Mouse (Mus musculus) Patski (cell line): ENCODE results near the gene Hoxa1. TPM values are rescaled to one million over a fixed set of nuclear protein-coding genes. Genes with fewer than 3 reads are reported as not detected.

Source experiments
- ATAC-seq: fragments of 100-300 bp; one replicate; pipeline ENCODE4 v1.8.0; 2021
- CTCF ChIA-PET: fragments of 350-600 bp; sonication (Branson Sonifier 250); formaldehyde crosslinking; loops from one replicate; lab custom pipeline; 2022; ENCODE audit warnings: inconsistent platforms; lab: Charles Lee
- POLR2A ChIA-PET: fragments of 350-600 bp; sonication (Branson Sonifier 250); formaldehyde crosslinking; loops from one replicate; lab custom pipeline; 2022; ENCODE audit warnings: antibody characterized with exemption, inconsistent platforms; lab: Charles Lee
- DNase-seq: peaks from one replicate; pipeline ENCODE4 v3.0.0-alpha.2; 2011; ENCODE audit warnings: low read depth, low spot score
- H3K27me3 ChIP-seq: fragments of 371-371 bp; one replicate; pipeline ENCODE4 v1.5.1; 2021
- CTCF ChIP-seq: fragments of 100-300 bp; IDR thresholded peaks from one replicate; pipeline ENCODE4 v1.5.1; 2021
- in situ Hi-C: fragments of 300-500 bp; cut with MboI; formaldehyde crosslinking; loops from 3 replicates; pipeline ENCODE4 v1.11.1; 2018; ENCODE audit warnings: low pct_unique_long_range_greater_than_20kb, mixed read lengths
- polyA plus RNA-seq: library from polyadenylated mRNA; unstranded; gene quantifications from one replicate; pipeline ENCODE4 v1.2.3, GENCODE M21; 2021

Hoxa1 gene
- polyA plus RNA-seq, 1 experiment from 2014 or later: 3.6 TPM

DNA sequence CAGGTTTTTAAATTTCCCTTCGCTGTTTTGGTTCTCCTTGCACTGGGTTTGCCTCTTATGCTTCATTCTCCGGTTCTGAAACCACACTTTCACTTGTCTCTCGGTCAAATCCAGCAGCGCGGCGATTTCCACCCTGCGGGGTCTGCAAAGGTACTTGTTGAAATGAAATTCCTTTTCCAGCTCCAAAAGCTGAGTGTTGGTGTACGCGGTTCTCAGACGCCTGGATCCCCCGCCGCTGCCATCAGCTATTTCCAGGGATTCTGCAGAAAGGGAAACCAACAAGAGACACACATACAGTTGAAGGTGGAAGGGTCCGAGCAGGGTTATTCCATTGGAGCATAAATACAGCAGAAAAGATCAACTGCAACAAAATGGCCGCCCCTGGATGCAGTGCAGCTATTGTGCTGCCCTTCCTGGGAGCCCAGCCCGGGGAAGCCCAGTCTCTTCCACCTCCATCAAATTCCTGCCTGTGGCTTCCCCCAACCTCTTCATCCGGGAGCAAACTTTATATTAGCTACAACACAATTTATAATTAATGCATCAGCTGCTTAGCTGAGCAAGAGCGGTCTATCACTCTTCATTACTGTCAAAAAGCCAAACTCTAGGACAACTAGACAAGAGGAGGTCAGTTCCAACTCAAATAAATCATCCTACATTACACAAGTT lies 5.4 kb upstream of the Hoxa1 start:
- CTCF ChIA-PET: interaction anchor here (1.1 to 1.2 kb wide), 2 partner anchors 9 to 41 kb away, joined by 4 read pairs; partner anchors contain the start of gene Hoxa5

DNA sequence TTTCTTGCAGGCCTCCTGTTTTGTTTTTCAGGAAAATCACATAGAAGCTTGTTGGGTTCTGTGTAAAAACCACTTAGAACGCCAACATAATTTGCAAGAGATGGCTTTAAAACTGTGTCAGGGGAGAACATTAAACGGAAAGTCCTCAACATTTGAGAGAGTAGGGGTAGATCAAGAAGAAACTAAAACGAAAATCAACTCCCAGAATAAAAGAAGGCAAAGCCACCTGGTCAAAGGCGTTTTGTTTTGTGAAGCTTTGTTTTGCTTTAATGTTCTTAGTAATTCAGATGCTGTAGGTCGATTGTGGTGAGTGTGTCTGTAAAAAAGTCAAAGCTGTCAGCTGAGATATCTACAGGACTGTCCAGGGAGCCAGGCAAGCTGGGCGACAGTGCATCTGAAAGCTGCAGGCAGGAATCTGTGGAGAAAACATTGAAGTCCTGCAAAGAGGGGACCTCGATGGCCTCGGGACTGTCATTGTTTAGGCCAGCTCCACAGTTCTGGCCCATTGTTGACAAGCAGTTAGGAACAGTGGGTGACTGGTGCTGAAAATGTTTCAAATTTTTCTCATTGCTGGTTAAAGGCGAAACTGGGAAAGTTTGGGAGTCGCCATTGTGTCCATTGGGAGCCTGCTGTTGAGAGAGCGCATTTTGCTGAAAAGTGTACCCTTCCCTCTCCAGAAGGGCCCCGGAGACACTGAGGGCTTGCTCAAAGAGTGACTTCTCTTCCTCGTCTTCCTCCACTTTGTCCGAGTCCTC lies 4.7 kb upstream of the Hoxa1 start:
- no peak for TF ChIP-seq CTCF
- ChIA-PET POLR2A (interaction anchor here (0.5 to 2.3 kb wide), 6 partner anchors 9 to 662 kb away, joined by 3 to 16 read pairs (median 4); no protein-coding TSS in a partner anchor), CTCF (interaction anchor here (1.0 to 1.6 kb wide), 4 partner anchors 8 to 41 kb away, joined by 3 to 4 read pairs (median 4); partner anchors contain the start of gene Hoxa5)
- in situ Hi-C loops: no loop called here
- ATAC-seq (no peak), DNase-seq (no peak)
- H3K27me3 ChIP-seq: no peaks in the 10 kb centered on the region

More for the DNA sequence above, 5.4 kb upstream of the Hoxa1 start:
- no peaks in the 10 kb centered on the region for H3K27me3 ChIP-seq
- POLR2A ChIA-PET: interaction anchor here (1.3 kb wide), 2 partner anchors 19 to 21 kb away, joined by 3 read pairs; no protein-coding TSS in a partner anchor
- ATAC-seq (no peak), DNase-seq (no peak)
- in situ Hi-C loops: no loop called here
- no peak for TF ChIP-seq CTCF

- ChIA-PET CTCF (interaction anchor here (1.0 to 1.7 kb wide), 4 partner anchors 9 to 21 kb away, joined by 3 to 6 read pairs (median 4); no protein-coding TSS in a partner anchor), POLR2A (interaction anchor here (0.6 to 2.3 kb wide), 9 partner anchors 10 to 663 kb away, joined by 3 to 16 read pairs (median 3); no protein-coding TSS in a partner anchor)
- no peak for TF ChIP-seq CTCF
- H3K27me3 ChIP-seq: no peaks in the 10 kb centered on the region
- no peak for ATAC-seq
- in situ Hi-C loops: no loop called here
- DNase-seq: no peak
Measured at GRCm38 (mm10) chr6:52162093-52162380, 3.9 kb upstream of the Hoxa1 start.

DNA sequence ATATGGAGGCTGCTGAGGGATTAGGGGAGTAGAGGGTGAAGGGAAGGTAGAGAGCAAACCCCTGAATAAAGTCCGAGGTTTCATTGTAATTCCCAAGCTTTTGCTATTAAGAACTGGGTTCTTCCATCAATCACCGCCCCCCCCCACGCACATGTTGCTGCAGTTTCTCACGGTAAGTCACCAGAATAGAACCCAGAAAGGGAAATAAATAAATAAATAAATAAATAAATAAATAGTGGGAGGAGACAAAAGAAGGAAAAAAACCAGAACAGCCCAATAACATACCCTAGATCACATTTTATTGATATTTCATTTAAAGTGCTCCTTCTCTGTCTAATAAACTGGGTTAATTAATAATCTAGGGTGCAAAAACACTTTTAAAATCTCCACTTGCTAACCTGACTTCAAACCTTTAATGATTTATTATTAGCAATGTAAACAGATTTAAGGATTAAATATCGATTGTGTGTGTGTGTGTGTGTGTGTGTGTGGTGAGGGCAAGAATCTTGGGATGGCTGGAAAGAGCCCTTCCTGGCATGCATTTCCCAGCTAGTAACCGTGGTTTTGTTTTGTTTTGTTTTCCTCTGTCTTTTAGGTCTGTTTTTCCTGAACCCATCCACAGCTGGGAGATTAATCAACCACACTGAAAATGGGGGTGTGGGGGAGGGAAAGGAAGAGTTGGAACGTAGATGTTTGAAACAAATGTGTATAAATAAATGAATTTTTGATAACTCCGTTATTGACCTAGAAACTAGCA lies 3.4 kb upstream of the Hoxa1 start:
- TF ChIP-seq CTCF: no peak
- POLR2A ChIA-PET: interaction anchor here (0.6 to 2.3 kb wide), 9 partner anchors 10 to 156 kb away, joined by 3 to 16 read pairs (median 3); partner anchors contain the start of gene Skap2
- in situ Hi-C loops: no loop called here
- H3K27me3 ChIP-seq: no peaks in the 10 kb centered on the region
- DNase-seq (no peak), ATAC-seq (no peak)
- CTCF ChIA-PET: interaction anchor here (0.8 to 1.7 kb wide), 6 partner anchors 11 to 80 kb away, joined by 3 to 6 read pairs (median 4); partner anchors contain the start of gene Hoxa10

DNA sequence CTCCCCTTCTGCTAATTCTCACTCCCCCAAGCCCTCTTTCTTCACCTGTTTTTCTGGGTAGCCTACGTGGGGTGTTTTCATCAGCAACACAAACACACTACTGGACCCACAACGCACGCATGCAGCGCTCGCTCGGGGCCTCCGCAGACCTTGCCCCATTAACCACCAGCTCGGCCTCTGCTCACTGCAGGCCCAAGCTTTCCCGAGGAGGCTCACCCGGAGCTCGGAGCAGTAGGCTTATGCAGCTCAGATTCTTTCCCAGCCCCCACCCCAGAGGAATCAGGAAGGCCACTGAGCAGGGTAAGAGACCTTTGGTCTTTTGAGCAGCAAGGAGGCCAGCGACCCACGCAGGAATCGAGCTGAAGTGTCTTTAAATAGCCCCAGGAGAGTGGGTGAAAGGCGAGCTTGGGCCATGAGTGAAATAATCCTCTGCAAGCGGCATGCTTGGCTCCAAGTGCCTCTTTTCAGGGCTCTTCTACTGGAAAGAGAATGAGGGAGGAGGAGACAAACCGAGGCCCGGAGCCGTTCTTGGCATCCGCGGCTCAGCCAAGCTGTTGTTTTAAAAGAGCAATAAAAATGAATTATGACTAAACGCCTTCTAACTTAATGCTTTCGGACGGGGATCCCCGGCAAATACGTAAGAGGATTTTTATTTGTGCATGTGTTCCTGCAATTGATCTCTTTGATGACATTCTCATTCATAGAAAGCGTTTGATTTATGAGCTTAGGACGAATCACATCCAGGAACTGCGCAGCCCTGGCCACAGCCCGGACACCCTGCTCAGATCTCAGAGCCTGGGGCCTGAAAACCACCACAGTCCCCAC lies 2.6 kb upstream of the Hoxa1 start:
- CTCF ChIA-PET: interaction anchor here (0.8 to 1.9 kb wide), 7 partner anchors 12 to 80 kb away, joined by 3 to 6 read pairs (median 4); partner anchors contain the start of genes 5730596B20Rik and Hoxa10
- ATAC-seq (no peak), DNase-seq (no peak)
- in situ Hi-C loops: no loop called here
- TF ChIP-seq CTCF: no peak
- POLR2A ChIA-PET: interaction anchor here (0.8 to 2.3 kb wide), 10 partner anchors 11 to 152 kb away, joined by 3 to 16 read pairs (median 6); partner anchors contain the start of genes 5730596B20Rik and Skap2
- no peaks in the 10 kb centered on the region for H3K27me3 ChIP-seq

GRCm38 (mm10) chr6:52159979-52160378 lies 1.9 kb upstream of the Hoxa1 start:
- no peak for TF ChIP-seq CTCF
- ChIA-PET CTCF (interaction anchor here (1.0 to 1.9 kb wide), 5 partner anchors 18 to 81 kb away, joined by 3 to 6 read pairs (median 4); partner anchors contain the start of genes 5730596B20Rik and Hoxa10), POLR2A (interaction anchor here (0.6 to 2.2 kb wide), 7 partner anchors 18 to 151 kb away, joined by 3 to 8 read pairs (median 6); partner anchors contain the start of genes 5730596B20Rik and Skap2)
- DNase-seq (no peak), ATAC-seq (peak; percentile 29)
- in situ Hi-C loops: no loop called here
- no peaks in the 10 kb centered on the region for H3K27me3 ChIP-seq

- ChIA-PET CTCF (interaction anchor here (1.2 to 1.9 kb wide), 3 partner anchors 19 to 38 kb away, joined by 3 to 6 read pairs (median 4); partner anchors contain the start of gene 5730596B20Rik), POLR2A (interaction anchor here (0.6 to 1.6 kb wide), 10 partner anchors 13 to 157 kb away, joined by 3 to 8 read pairs (median 4); partner anchors contain the start of genes 5730596B20Rik and Hoxa6)
- in situ Hi-C loops: no loop called here
- no peak for DNase-seq
- ATAC-seq: peak; percentile 13
- no peak for TF ChIP-seq CTCF
- no peaks in the 10 kb centered on the region for H3K27me3 ChIP-seq
Measured at GRCm38 (mm10) chr6:52159164-52159761, 1.1 kb upstream of the Hoxa1 start.

DNA sequence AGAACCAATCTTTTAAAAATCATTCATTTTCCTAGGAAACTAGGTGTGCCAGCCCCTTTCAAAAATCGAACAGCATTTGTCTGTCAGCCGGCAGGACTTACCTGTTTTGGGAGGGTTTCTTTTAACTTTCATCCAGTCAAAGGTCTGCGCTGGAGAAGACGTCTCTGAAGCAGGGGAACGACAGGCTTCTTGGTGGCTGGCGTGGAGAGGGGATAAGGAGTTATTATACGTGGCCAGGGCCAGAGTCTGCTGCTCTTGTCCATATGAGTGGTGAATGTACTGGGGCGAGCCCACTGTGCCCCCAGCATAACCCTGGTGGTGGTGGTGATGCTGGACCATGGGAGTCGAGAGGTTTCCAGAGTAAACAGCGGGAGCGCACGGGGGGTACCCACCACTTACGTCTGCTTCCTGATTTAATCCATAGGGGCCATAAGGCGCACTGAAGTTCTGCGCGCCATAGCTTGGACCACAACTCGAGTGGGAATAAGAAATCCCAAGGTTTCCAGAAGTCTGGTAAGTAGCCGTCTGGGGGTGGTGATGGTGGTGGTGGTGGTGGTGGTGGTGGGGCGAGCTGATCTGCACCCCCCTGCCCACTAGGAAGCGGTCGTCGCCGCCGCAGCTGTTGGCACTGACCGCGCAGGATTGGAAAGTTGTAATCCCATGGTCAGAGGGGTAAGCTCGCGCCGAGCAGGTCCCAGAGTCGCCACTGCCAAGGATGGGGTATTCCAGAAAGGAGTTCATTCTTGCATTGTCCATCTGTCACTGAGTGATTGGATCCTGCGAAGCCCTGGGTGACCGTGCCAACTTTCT lies 446 bp downstream of the Hoxa1 start:
- no peak for DNase-seq
- no peak for TF ChIP-seq CTCF
- ATAC-seq: peak; percentile 19
- H3K27me3 ChIP-seq: no peaks in the 10 kb centered on the region
- POLR2A ChIA-PET: interaction anchor here (1.0 to 1.5 kb wide), 3 partner anchors 10 to 54 kb away, joined by 3 to 6 read pairs (median 3); partner anchors contain the start of gene 5730596B20Rik
- CTCF ChIA-PET: no interaction called here
- in situ Hi-C loops: no loop called here
